Mouse (Mus musculus) hindbrain, postnatal 0 days (tissue): Measurements from ENCODE around the gene Hba-x. TPM values are rescaled to one million over a fixed set of nuclear protein-coding genes. Genes with fewer than 3 reads are reported as not detected.

Experiments used
- ATAC-seq: fragments of 200-750 bp; cut with Nextera tagmentation; 2 replicates; pipeline ENCODE4 v1.8.0; 2017; ENCODE audit warnings: mild to moderate bottlenecking, moderate TSS enrichment, moderate library complexity
- DNase-seq: peaks from one replicate; pipeline ENCODE4 v3.0.0-alpha.2; 2015; ENCODE audit warnings: low spot score
- H3K27ac ChIP-seq: fragments of 300-500 bp; sonication (generic); 2 replicates; pipeline ENCODE4 v1.5.1; 2014; ENCODE audit warnings: mild to moderate bottlenecking
- H3K27me3 ChIP-seq: fragments of 300-500 bp; sonication (generic); 2 replicates; pipeline ENCODE4 v1.6.1; 2014; ENCODE audit warnings: low read length, mixed read lengths; ENCODE audit not compliant: insufficient read depth
- H3K36me3 ChIP-seq: fragments of 300-500 bp; sonication (generic); 2 replicates; pipeline ENCODE4 v1.6.1; 2014; ENCODE audit warnings: low read length, mixed read lengths; ENCODE audit not compliant: insufficient read depth
- H3K4me1 ChIP-seq: fragments of 300-500 bp; sonication (generic); 2 replicates; pipeline ENCODE4 v1.6.1; 2014; ENCODE audit warnings: antibody characterized with exemption, low read length, mixed read lengths; ENCODE audit not compliant: insufficient read depth
- H3K4me2 ChIP-seq: fragments of 300-500 bp; sonication (generic); 2 replicates; pipeline ENCODE4 v1.6.1; 2014; ENCODE audit warnings: low read depth, mild to moderate bottlenecking, low read length, moderate library complexity, mixed read lengths
- H3K4me3 ChIP-seq: fragments of 300-500 bp; sonication (generic); 2 replicates; pipeline ENCODE4 v1.5.1; 2014; ENCODE audit warnings: low read length
- H3K9ac ChIP-seq: fragments of 300-500 bp; sonication (generic); replicated peaks from 2 replicates; pipeline ENCODE4 v1.6.1; 2014; ENCODE audit warnings: mild to moderate bottlenecking, low read length, moderate library complexity, mixed read lengths
- H3K9me3 ChIP-seq: fragments of 300-500 bp; sonication (generic); 2 replicates; pipeline ENCODE4 v1.6.1; 2016; ENCODE audit warnings: low read length, mixed read lengths
- CTCF ChIP-seq: IDR thresholded peaks from 2 replicates; pipeline ENCODE4 v1.5.1; 2016; ENCODE audit warnings: antibody characterized with exemption, control low read depth, low read depth
- WGBS: fragments of 180-500 bp; shearing (Covaris S2); extraction: QIAGEN DNeasy Blood & Tissue Kit; methylation state at CpG from one replicate; pipeline ENCODE4 v1.1.7; 2014; 5-methylcytosine and 5-hydroxymethylcytosine counted together
- polyA plus RNA-seq: library from polyadenylated mRNA; unstranded; fragments of >200 nt; fragmentation: Nextera tagmentation; extraction: Ambion mirVana; gene quantifications from 2 replicates; pipeline ENCODE4 v1.2.1, GENCODE M21; 2015
- total RNA-seq: library from RNA; depleted of rRNA; stranded (reverse); fragments of >200 nt; gene quantifications from 2 replicates; pipeline ENCODE4 v1.2.3, GENCODE M21; 2014; rRNA removed

Gene Hba-x
- total and polyA plus RNA-seq, 2 experiments from 2014 or later = not detected

GRCm38 (mm10) chr11:32324609-32325008, 48.4 kb downstream of the Hba-x start:
- Histone ChIP-seq H3K9ac (no peak overlapping the region), H3K27ac (no peak overlapping the region), H3K4me1 (no peaks in the 10 kb centered on the region), H3K4me3 (no peak overlapping the region), H3K4me2 (peak overlapping the region; percentile 35; the same call in 1 of the 2 replicates), H3K9me3 (no peaks in the 10 kb centered on the region), H3K36me3 (no peaks in the 10 kb centered on the region), H3K27me3 (no peaks in the 10 kb centered on the region)
- DNase-seq (peak; percentile 92), ATAC-seq (peak; percentile 90)
- peak; percentile 96 for TF ChIP-seq CTCF
- WGBS = 9% methylated on average over 15 of the region's 15 CpGs

Other genes starting within 250 kb of the Hba-x start
- not detected in 2 replicates for gene Il9r, start 76.1 kb upstream of the Hba-x start, total RNA-seq
- gene Il9r, start 76.1 kb upstream of the Hba-x start, polyA plus RNA-seq = not detected in 2 replicates
- 18.1 and 21.7 TPM in 2 replicates for gene Snrnp25, start 71.0 kb upstream of the Hba-x start, total RNA-seq
- gene Snrnp25, start 71.0 kb upstream of the Hba-x start, polyA plus RNA-seq = 52.6 and 61.3 TPM in 2 replicates
- gene Rhbdf1, start 54.1 kb upstream of the Hba-x start, total RNA-seq = 65.4 and 97.4 TPM in 2 replicates
- 22.8 and 22.9 TPM in 2 replicates for gene Rhbdf1, start 54.1 kb upstream of the Hba-x start, polyA plus RNA-seq
- gene Mpg, start 49.9 kb upstream of the Hba-x start, total RNA-seq = 24.5 and 30.0 TPM in 2 replicates
- gene Mpg, start 49.9 kb upstream of the Hba-x start, polyA plus RNA-seq = 27.7 TPM in 2 replicates
- gene Nprl3, start 8.7 kb upstream of the Hba-x start, total RNA-seq = 38.4 and 53.0 TPM in 2 replicates
- 39.2 and 39.8 TPM in 2 replicates for gene Nprl3, start 8.7 kb upstream of the Hba-x start, polyA plus RNA-seq
- 541 and 992 TPM in 2 replicates for gene Hba-a1, start 7.1 kb downstream of the Hba-x start, total RNA-seq
- 535 and 659 TPM in 2 replicates for gene Hba-a1, start 7.1 kb downstream of the Hba-x start, polyA plus RNA-seq
- gene Hbq1b, start 10.6 kb downstream of the Hba-x start, total RNA-seq = 1.0 TPM in 1 of 2 replicates, not detected in the other
- gene Hbq1b, start 10.6 kb downstream of the Hba-x start, polyA plus RNA-seq = 1.1 and 1.4 TPM in 2 replicates
- 1,752 and 2,010 TPM in 2 replicates for gene Hba-a2, start 20.1 kb downstream of the Hba-x start, total RNA-seq
- gene Hba-a2, start 20.1 kb downstream of the Hba-x start, polyA plus RNA-seq = 1,345 and 1,601 TPM in 2 replicates
- gene Hbq1a, start 23.7 kb downstream of the Hba-x start, total RNA-seq = 5.6 TPM in 1 of 2 replicates, not detected in the other
- 2.0 and 2.2 TPM in 2 replicates for gene Hbq1a, start 23.7 kb downstream of the Hba-x start, polyA plus RNA-seq
- 32.2 and 37.4 TPM in 2 replicates for gene Sh3pxd2b, start 71.4 kb downstream of the Hba-x start, total RNA-seq
- gene Sh3pxd2b, start 71.4 kb downstream of the Hba-x start, polyA plus RNA-seq = 6.7 and 7.4 TPM in 2 replicates
- gene Ubtd2, start 179.0 kb downstream of the Hba-x start, total RNA-seq = 47.4 and 53.8 TPM in 2 replicates
- 30.6 TPM in 2 replicates for gene Ubtd2, start 179.0 kb downstream of the Hba-x start, polyA plus RNA-seq